Mouse (Mus musculus) gastrocnemius, adult 18-20 months (tissue): ENCODE data around the gene Calcoco1. TPM values are rescaled to one million over a fixed set of nuclear protein-coding genes. Genes with fewer than 3 reads are reported as not detected.

Source experiments
- microRNA-seq: library from miRNA; unstranded; fragments of <30 nt; microRNA quantifications from one replicate; pipeline ENCODE4 v1.2.0, GENCODE M21; 2021
- total RNA-seq, 2 experiments: library from RNA; stranded (reverse); gene quantifications; 2 replicates each; pipeline ENCODE4 v1.2.3; 2021

The Calcoco1 gene
- total RNA-seq, 2 experiments from 2014 or later = 72.7 to 73.2 TPM

Small RNA genes lying within 50 kb of the gene (microRNA-seq; reads per million reads assigned to microRNA genes)
- not detected for gene Mir688

Other genes starting within 250 kb of the Calcoco1 start
- not detected for gene Gm10337, start 218.5 kb downstream of the Calcoco1 start, total RNA-seq
- gene Map3k12, start 205.1 kb downstream of the Calcoco1 start, total RNA-seq = 1 to 10 TPM in 1 of 2 experiments, under 1 TPM in 1; 0.82 to 1.5 TPM
- gene Tarbp2, start 204.0 kb downstream of the Calcoco1 start, total RNA-seq = 10 to 100 TPM; 28.2 to 33.3 TPM
- gene Npff, start 197.2 kb downstream of the Calcoco1 start, total RNA-seq = 1 to 10 TPM; 1.5 to 1.8 TPM
- under 1 TPM in 1 of 2 experiments, not detected in 1; 0.57 TPM for gene Gm28047, start 97.1 kb downstream of the Calcoco1 start, total RNA-seq
- gene Atf7, start 96.7 kb downstream of the Calcoco1 start, total RNA-seq = 10 to 100 TPM; 49.4 to 53.7 TPM
- 10 to 100 TPM; 13.1 to 20.4 TPM for gene Atp5g2, start 49.8 kb downstream of the Calcoco1 start, total RNA-seq
- gene Hoxc13, start 198.9 kb upstream of the Calcoco1 start, total RNA-seq = not detected
- gene Hoxc12, start 214.6 kb upstream of the Calcoco1 start, total RNA-seq = not detected
- 1 to 10 TPM; 6.7 to 8.3 TPM for gene Hoxc11, start 232.2 kb upstream of the Calcoco1 start, total RNA-seq
- 10 to 100 TPM; 78.5 to 88.0 TPM for gene Hoxc10, start 244.6 kb upstream of the Calcoco1 start, total RNA-seq
- 1 to 10 TPM; 1.5 to 2.1 TPM for gene Hoxc5, start 245.3 kb upstream of the Calcoco1 start, total RNA-seq